Mouse (Mus musculus) heart, embryonic 14.5 days (tissue): ENCODE data around the gene Sec14l2. TPM values are rescaled to one million over a fixed set of nuclear protein-coding genes. Genes with fewer than 3 reads are reported as not detected.

Experiments used
- ATAC-seq: fragments of 200-750 bp; cut with Nextera tagmentation; 2 replicates; pipeline ENCODE4 v1.8.0; 2017; ENCODE audit warnings: low read depth, moderate TSS enrichment; ENCODE audit not compliant: insufficient number of reproducible peaks, insufficient read depth, low FRiP score
- H3K27ac ChIP-seq, 2 experiments: fragments of 200-500 bp in 1 of 2; fragments of 300-500 bp in 1 of 2; sonication (generic) in 1 of 2; replicated peaks in 1 of 2; 2 replicates each; pipeline ENCODE4 v1.5.1; 2012 to 2014; ENCODE audit warnings: low read depth in 2 of 2, low read length in 2 of 2, control low read depth in 1 of 2, mild to moderate bottlenecking in 1 of 2, mixed read lengths in 1 of 2; ENCODE audit not compliant: control insufficient read depth in 1 of 2, insufficient read depth in 1 of 2
- H3K27me3 ChIP-seq: fragments of 300-500 bp; sonication (generic); 2 replicates; pipeline ENCODE4 v1.6.1; 2014; ENCODE audit warnings: mild to moderate bottlenecking, low read length, control low read depth; ENCODE audit not compliant: control insufficient read depth, insufficient read depth
- H3K36me3 ChIP-seq: fragments of 300-500 bp; sonication (generic); 2 replicates; pipeline ENCODE4 v1.6.1; 2014; ENCODE audit warnings: mild to moderate bottlenecking, control low read depth, low read length, mixed read lengths; ENCODE audit not compliant: control insufficient read depth, insufficient read depth
- H3K4me1 ChIP-seq, 2 experiments: fragments of 200-500 bp in 1 of 2; fragments of 300-500 bp in 1 of 2; sonication (generic) in 1 of 2; 2 replicates each; pipeline ENCODE4 v1.6.1; 2012 to 2014; ENCODE audit warnings: low read length in 2 of 2, control low read depth in 1 of 2, mixed read lengths in 1 of 2; ENCODE audit not compliant: control insufficient read depth in 2 of 2, insufficient read depth in 2 of 2
- H3K4me2 ChIP-seq: fragments of 300-500 bp; sonication (generic); 2 replicates; pipeline ENCODE4 v1.6.1; 2014; ENCODE audit warnings: mild to moderate bottlenecking, low read length
- H3K4me3 ChIP-seq, 2 experiments: fragments of 200-500 bp in 1 of 2; fragments of 300-500 bp in 1 of 2; sonication (generic) in 1 of 2; 2 replicates each; pipeline ENCODE4 v1.5.1; 2012 to 2014; ENCODE audit warnings: low read length in 2 of 2, mild to moderate bottlenecking in 2 of 2, control low read depth in 1 of 2, low read depth in 1 of 2, moderate library complexity in 1 of 2; ENCODE audit not compliant: control insufficient read depth in 1 of 2, insufficient read depth in 1 of 2
- H3K9ac ChIP-seq: fragments of 300-500 bp; sonication (generic); 2 replicates; pipeline ENCODE4 v1.6.1; 2014; ENCODE audit warnings: mild to moderate bottlenecking, low read length
- H3K9me3 ChIP-seq: fragments of 300-500 bp; sonication (generic); 2 replicates; pipeline ENCODE4 v1.6.1; 2016; ENCODE audit warnings: low read length, control low read depth; ENCODE audit not compliant: control insufficient read depth
- WGBS: fragments of 180-500 bp; shearing (Covaris S2); extraction: QIAGEN DNeasy Blood & Tissue Kit; methylation state at CpG from one replicate; pipeline ENCODE4 v1.1.7; 2014; 5-methylcytosine and 5-hydroxymethylcytosine counted together
- polyA plus RNA-seq: library from polyadenylated mRNA; unstranded; fragments of >200 nt; fragmentation: Nextera tagmentation; extraction: Ambion mirVana; gene quantifications from 2 replicates; pipeline ENCODE4 v1.2.1, GENCODE M21; 2014

Sec14l2 gene
- polyA plus RNA-seq, 1 experiment from 2014 or later: 0.58 TPM

DNA sequence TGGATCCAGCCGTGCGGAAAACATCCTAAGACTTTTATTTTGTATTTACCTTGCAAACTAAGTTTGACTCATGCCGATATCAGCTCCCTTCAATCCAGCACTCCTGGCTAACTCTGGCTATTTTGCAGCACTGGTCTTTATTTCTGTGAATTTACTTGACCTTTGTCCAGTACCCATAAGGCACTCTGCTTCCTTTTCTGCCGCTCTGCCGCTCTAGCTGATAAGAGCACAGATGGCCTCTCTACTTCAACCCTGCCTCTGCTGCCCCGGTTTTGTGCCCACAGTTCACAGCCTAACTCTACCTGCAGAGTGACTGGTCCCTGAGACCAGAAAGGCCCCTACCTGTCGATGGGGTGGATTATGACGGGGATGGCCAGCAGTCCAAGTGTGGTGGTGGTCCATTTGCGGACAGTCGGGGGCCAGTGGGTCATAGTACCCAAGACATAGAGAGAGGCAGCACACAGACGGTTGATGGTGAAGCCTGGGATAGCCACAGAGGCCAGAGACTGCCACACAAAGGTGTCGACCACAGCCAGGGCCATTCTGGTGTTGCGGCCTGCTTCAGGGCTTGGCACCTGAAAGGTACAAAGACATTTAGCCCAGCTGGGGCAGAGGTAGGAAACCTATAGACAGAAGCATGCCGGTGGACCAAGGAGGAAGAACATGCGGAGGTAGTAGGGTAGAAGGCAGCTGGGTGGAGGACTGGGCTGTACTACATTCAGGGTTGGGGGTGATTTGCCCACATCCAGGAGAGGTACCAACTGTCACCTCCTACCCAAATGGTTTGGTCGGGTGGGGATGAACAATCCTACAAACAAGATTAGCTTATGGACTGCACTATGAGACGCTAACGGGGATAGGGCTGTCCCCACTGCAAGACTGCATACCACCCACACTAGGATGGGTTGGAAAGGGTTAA, 29.5 kb downstream of the Sec14l2 start:
- H3K4me2 ChIP-seq: peak overlapping the region; percentile 87
- peak overlapping the region in 1 of 2 experiments; percentile 80; a peak in 2 of 4 replicates for H3K4me3 ChIP-seq
- H3K27ac ChIP-seq: no peak overlapping the region
- ATAC-seq: no peak
- peaks cover 9% of the 10 kb centered on the region for H3K9me3 ChIP-seq
- no peaks in the 10 kb centered on the region for H3K27me3 ChIP-seq
- no peak overlapping the region for H3K9ac ChIP-seq
- peaks cover 33% of the 10 kb centered on the region for H3K36me3 ChIP-seq
- peaks cover 16 to 26% of the 10 kb centered on the region in 2 experiments for H3K4me1 ChIP-seq
- 75% methylated on average over 18 of the region's 18 CpGs for WGBS

- no peak overlapping the region for H3K4me2 ChIP-seq
- no peaks in the 10 kb centered on the region for H3K27me3 ChIP-seq
- WGBS: 49% methylated on average over 2 of the region's 2 CpGs
- ATAC-seq: no peak
- no peaks in the 10 kb centered on the region for H3K4me1 ChIP-seq
- H3K9me3 ChIP-seq: peaks cover 9% of the 10 kb centered on the region
- no peak overlapping the region for H3K9ac ChIP-seq
- H3K4me3 ChIP-seq: no peak overlapping the region
- H3K27ac ChIP-seq: no peak overlapping the region
- peaks cover 19% of the 10 kb centered on the region for H3K36me3 ChIP-seq
Measured at GRCm38 (mm10) chr11:4087267-4087666, 35.9 kb downstream of the Sec14l2 start.

DNA sequence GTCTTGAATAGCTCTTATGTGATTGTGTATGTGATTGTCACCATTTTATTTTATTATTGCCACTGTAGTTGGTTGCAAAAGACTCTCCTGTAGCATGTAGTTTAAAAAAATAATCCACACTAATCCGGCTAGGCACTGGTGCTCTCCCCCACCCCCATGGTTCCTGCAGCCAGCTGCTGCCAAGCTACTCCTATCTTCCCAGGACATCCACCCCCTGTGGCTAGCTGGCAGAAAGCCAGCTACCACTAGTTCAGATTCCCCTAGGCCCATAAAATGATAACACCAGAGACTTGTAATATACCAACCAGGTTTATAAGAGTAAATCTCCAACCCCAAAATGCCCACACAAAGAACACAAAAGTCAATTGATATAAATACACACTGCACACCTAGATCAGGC, 37.0 kb downstream of the Sec14l2 start:
- Histone ChIP-seq H3K4me1 (no peaks in the 10 kb centered on the region), H3K4me2 (no peak overlapping the region), H3K36me3 (peaks cover 9% of the 10 kb centered on the region), H3K9me3 (peaks cover 7% of the 10 kb centered on the region), H3K9ac (no peak overlapping the region), H3K27me3 (no peaks in the 10 kb centered on the region), H3K27ac (no peak overlapping the region), H3K4me3 (no peak overlapping the region)
- ATAC-seq: no peak
- 43% methylated on average over 1 of the region's 1 CpGs for WGBS

- Histone ChIP-seq H3K4me3 (no peak overlapping the region), H3K27ac (no peak overlapping the region), H3K4me1 (no peaks in the 10 kb centered on the region), H3K9me3 (no peaks in the 10 kb centered on the region), H3K27me3 (no peaks in the 10 kb centered on the region; the same call in 1 of the 2 replicates), H3K36me3 (no peaks in the 10 kb centered on the region), H3K9ac (no peak overlapping the region), H3K4me2 (no peak overlapping the region)
- WGBS: 33% methylated on average over 5 of the region's 5 CpGs
- ATAC-seq: no peak
Measured at GRCm38 (mm10) chr11:4083316-4084078, 39.7 kb downstream of the Sec14l2 start.

DNA sequence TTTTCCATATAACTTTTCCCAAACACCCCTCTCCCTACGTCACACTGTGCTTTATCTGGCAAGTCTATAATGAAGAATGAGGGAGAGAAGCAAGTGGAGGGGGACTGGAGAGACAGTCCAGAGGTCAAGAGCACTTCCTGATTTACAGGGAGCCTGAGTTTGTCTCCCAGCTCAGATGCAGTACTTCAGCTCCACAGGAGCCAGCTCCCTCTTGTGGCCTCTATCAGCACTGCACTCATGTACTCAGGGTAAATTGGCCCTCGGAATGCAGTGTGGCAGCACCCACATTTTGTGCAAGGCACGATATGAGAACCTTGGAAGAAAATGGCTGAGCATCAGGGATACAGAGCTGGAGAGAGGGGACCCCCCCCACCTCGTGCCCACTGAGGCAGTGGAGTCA, 43.0 kb downstream of the Sec14l2 start:
- Histone ChIP-seq H3K36me3 (no peaks in the 10 kb centered on the region), H3K9me3 (no peaks in the 10 kb centered on the region), H3K4me2 (no peak overlapping the region), H3K4me3 (no peak overlapping the region), H3K27ac (no peak overlapping the region), H3K27me3 (peaks cover 3% of the 10 kb centered on the region; the same call in 1 of the 2 replicates), H3K4me1 (no peaks in the 10 kb centered on the region), H3K9ac (no peak overlapping the region)
- ATAC-seq: no peak
- WGBS: 19% methylated on average over 4 of the region's 4 CpGs

DNA sequence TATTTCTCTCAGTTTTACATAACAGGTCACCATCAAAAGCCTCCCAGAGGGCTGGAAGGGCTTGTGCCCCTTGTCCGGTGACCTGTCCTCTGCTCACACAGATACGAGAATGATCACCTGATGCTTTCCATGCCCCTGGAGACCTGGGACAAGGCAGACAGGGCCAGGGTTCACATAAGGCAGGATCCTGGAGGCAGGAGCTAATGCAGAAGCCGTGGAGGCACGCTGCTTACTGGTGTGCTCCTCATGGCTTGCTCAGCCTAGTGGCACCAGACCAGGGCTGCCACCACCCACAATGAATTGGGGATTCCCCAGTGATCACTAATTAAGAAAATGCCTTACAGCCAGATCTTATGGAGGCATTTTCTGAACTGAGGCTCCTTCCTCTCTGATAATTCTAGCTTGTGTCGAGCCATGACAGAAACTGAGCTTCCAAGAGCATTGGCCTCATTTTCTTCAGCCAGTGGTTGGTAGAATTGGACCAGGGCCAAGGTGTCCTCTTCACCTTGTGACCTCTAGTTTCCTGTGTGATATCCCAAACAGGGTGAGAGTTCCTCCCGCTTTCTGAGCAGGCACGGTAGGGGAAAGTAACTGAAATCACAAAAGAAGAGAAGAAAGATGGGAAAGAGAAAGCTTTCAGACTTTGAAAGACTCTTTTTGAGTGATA, 44.8 kb downstream of the Sec14l2 start:
- 73% methylated on average over 7 of the region's 7 CpGs for WGBS
- Histone ChIP-seq H3K27ac (no peak overlapping the region), H3K4me2 (no peak overlapping the region), H3K9me3 (no peaks in the 10 kb centered on the region), H3K27me3 (peaks cover 3% of the 10 kb centered on the region; the same call in 1 of the 2 replicates), H3K36me3 (no peaks in the 10 kb centered on the region), H3K4me1 (no peaks in the 10 kb centered on the region), H3K9ac (no peak overlapping the region), H3K4me3 (no peak overlapping the region)
- no peak for ATAC-seq

DNA sequence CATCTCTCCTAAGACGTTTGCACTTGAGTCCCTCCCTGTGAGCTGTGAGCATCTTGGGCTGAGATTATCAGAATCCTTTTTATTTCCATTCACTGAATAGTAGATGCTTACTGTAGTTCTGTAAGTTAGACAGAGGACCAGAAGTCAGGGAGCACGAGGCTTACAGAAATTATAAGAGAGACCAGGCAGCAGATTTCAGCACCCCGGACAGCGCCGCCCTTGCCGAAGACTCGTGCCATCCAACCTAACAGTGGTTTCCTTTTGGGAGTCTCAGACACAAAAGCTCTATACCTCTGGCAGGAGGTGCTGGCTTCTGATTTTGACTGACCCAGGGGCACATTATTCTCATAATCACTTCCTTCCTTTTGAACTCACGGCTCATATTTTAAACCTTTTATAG, 46.6 kb downstream of the Sec14l2 start:
- Histone ChIP-seq H3K9me3 (no peaks in the 10 kb centered on the region), H3K4me1 (no peaks in the 10 kb centered on the region), H3K27ac (no peak overlapping the region), H3K9ac (no peak overlapping the region), H3K27me3 (peaks cover 3% of the 10 kb centered on the region; the same call in 1 of the 2 replicates), H3K36me3 (no peaks in the 10 kb centered on the region), H3K4me2 (no peak overlapping the region), H3K4me3 (no peak overlapping the region)
- no peak for ATAC-seq
- 10% methylated on average over 8 of the region's 8 CpGs for WGBS
